Mouse (Mus musculus): ENCODE results near the gene Myh14.

DNA sequence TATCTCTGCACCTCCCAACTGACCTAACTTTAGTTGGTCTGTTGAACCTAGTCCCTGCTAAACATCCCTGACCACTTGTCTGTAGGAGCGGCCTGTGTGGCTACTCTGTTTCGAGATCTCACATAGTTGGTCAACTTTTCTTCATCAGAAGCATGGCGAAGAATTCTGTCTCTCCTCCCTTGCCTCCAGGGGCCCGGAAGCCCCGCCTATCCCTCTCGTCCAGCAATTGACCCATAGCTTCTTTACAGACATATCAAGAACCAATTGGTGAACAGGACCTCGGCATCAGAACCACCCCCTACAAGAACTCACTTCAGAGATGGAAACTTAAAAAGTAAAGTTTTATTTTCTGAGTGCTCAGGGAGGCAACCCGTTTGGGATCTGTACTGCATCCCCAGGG, 32.3 kb upstream of the Myh14 start:
- TF ChIP-seq CTCF (IDR thresholded peaks at IDR 0.05; ENCODE audit: low read depth) (no peak), EP300 (optimal IDR thresholded peaks at IDR 0.05) (no peak)
